Mouse (Mus musculus) C2C12 (cell line): Measurements from ENCODE around the gene Slc30a5.

ENCODE experiments used
- CEBPB ChIP-seq: IDR thresholded peaks from one replicate; pipeline ENCODE4 v1.6.1; 2011; ENCODE audit warnings: low read depth, mild to moderate bottlenecking, control low read depth, moderate library complexity
- CTCF ChIP-seq: IDR thresholded peaks from one replicate; pipeline ENCODE4 v1.5.1; 2011; ENCODE audit not compliant: control insufficient read depth, insufficient read depth, insufficient read length
- MAX ChIP-seq: IDR thresholded peaks from one replicate; pipeline ENCODE4 v1.6.1; 2011; ENCODE audit warnings: mild to moderate bottlenecking, control low read depth
- MYOD1 ChIP-seq: IDR thresholded peaks from one replicate; pipeline ENCODE4 v1.6.1; 2011; ENCODE audit warnings: low read depth; ENCODE audit not compliant: control insufficient read depth, insufficient read length
- MYOG ChIP-seq: IDR thresholded peaks from one replicate; pipeline ENCODE4 v1.6.1; 2011; ENCODE audit not compliant: control insufficient read depth, insufficient read length; ENCODE audit errors: extremely low read depth

DNA sequence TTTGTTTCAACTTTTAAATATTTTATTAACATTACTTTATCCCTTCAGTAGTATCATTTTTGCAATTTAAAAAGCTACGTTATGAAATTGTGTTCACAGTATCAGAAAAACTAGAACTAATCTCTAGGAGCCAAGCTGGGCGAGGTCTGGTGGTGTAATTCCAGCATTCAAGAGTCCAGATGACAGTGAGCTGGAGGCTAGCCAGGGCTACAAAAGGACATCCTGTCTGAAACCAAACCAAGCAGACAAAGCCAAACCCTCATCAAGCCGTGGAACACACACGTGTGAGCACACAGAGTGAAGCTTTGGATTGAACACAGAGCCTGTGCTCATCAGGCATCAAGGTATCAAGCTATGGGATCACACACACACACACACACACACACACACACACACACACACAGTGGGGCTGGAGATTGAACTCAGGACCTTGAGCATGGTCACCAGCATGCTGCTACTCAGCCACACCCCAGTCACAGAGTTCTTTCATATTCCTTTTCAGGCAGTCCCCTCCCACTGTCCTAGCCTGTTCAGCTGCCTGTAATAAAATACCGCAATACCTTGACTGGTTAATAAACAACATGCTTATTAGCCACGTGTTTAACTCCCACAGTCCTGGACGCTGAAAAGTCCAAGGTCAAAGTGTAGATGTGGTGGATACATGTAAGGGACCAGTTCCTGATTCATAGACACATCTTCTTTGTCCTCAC is 9.9 kb upstream of the Slc30a5 start:
- TF ChIP-seq CTCF (no peak), MAX (no peak), CEBPB (no peak), MYOD1 (no peak), MYOG (no peak)
